In genomic region chr2:94178321-94179029, GRCm38 (mm10) we compare ENCODE assay signal across 8 mouse cellular contexts. TPM values are rescaled to one million over a fixed set of nuclear protein-coding genes. Genes with fewer than 3 reads are reported as not detected.
DNase-seq lines count a peak whose midpoint lies in the region; ATAC-seq and TF ChIP-seq lines count a peak whose summit lies in the region.

No protein-coding gene starts in this region.

- in situ Hi-C loops in CH12.LX (cut with MboI; ENCODE audit: low pct_ligation_motif_present, low pct_unique_long_range_greater_than_20kb, low sequenced_read_pairs) = no loop called here

- peak; percentile 98 for ATAC-seq in forebrain, embryonic 12.5 days (ENCODE audit: low FRiP score)
- peak; percentile 92 for ATAC-seq in liver, postnatal 0 days
- ATAC-seq in neural tube, embryonic 14.5 days (ENCODE audit: low read depth) = peak; percentile 99

- 1% methylated on average over 22 of the region's 22 CpGs for WGBS in forebrain, embryonic 12.5 days
- WGBS in large intestine, adult 2 months = under 1% methylated on average over 22 of the region's 22 CpGs
- under 1% methylated on average over 22 of the region's 22 CpGs for WGBS in liver, postnatal 0 days (ENCODE audit: insufficient replicate concordance)
- 1% methylated on average over 22 of the region's 22 CpGs for WGBS in neural tube, embryonic 14.5 days

- no peaks in the 10 kb centered on the region for H3K9me3 ChIP-seq in CH12.LX (replicated peaks; ENCODE audit: low read length)
- H3K9me3 ChIP-seq in forebrain, embryonic 12.5 days = no peaks in the 10 kb centered on the region
- no peaks in the 10 kb centered on the region for H3K9me3 ChIP-seq in liver, postnatal 0 days (ENCODE audit: low read length)
- H3K9me3 ChIP-seq in neural tube, embryonic 14.5 days (ENCODE audit: control insufficient read depth, low read length) = no peaks in the 10 kb centered on the region

- intact Hi-C loops in heart, postnatal 10 days (cut with DNase I) = loop anchor here (2.0 to 5.0 kb wide), 2 partner anchors 22 to 64 kb away; partner anchors contain the start of gene Hsd17b12

- H3K27ac ChIP-seq in CH12.LX (ENCODE audit: insufficient read depth, low read depth) = no peak overlapping the region
- 0 out of 2 replicates have a peak overlapping the region, but pooled peaks have one; percentile 36 for H3K27ac ChIP-seq in forebrain, embryonic 12.5 days
- peak overlapping the region; percentile 98 for H3K27ac ChIP-seq in liver, postnatal 0 days (ENCODE audit: low read depth)
- H3K27ac ChIP-seq in neural tube, embryonic 14.5 days (ENCODE audit: low read depth, low read length) = no peak overlapping the region

- H3K4me2 ChIP-seq in CH12.LX (ENCODE audit: insufficient read depth, low read depth, poor library complexity, severe bottlenecking) = peak overlapping the region; percentile 93
- peak overlapping the region; percentile 89 for H3K4me2 ChIP-seq in forebrain, embryonic 12.5 days
- H3K4me2 ChIP-seq in liver, postnatal 0 days (ENCODE audit: low read depth, low read length) = peak overlapping the region; percentile 81
- peak overlapping the region; percentile 97 for H3K4me2 ChIP-seq in neural tube, embryonic 14.5 days (ENCODE audit: low read depth, low read length)

- peak overlapping the region; percentile 96 to 99 (median 97) for H3K4me3 ChIP-seq in CH12.LX (replicated peaks in 1 of 3; ENCODE audit: low read depth in 2 of 3, low read length in 2 of 3, poor library complexity in 1 of 3)
- peak overlapping the region; percentile 92 for H3K4me3 ChIP-seq in forebrain, embryonic 12.5 days (replicated peaks)
- peak overlapping the region; percentile 78 for H3K4me3 ChIP-seq in liver, postnatal 0 days (ENCODE audit: low read depth, low read length)
- H3K4me3 ChIP-seq in neural tube, embryonic 14.5 days (ENCODE audit: low read depth, low read length) = peak overlapping the region; percentile 72

- DNase-seq in CH12.LX (ENCODE audit: extremely low read depth) = peak; percentile 80
- peak; percentile 82 for DNase-seq in c-Kit-positive CD71-positive TER-119-negative erythroid progenitor cells, embryonic 14.5 days (ENCODE audit: low read depth)
- DNase-seq in heart, postnatal 10 days = peak; percentile 92 to 95
- DNase-seq in large intestine, adult 2 months (ENCODE audit: low read depth, low spot score) = peak; percentile 63
- peak; percentile 88 for DNase-seq in liver, postnatal 0 days
- DNase-seq in testis, postnatal 10 days (ENCODE audit: low spot score) = peak; percentile 88

- peaks cover 0 to 10% of the 10 kb centered on the region in 2 experiments; a peak in 2 of 4 replicates for H3K4me1 ChIP-seq in CH12.LX (ENCODE audit: control insufficient read depth in 1 of 2, insufficient read depth in 2 of 2)
- peaks cover 15% of the 10 kb centered on the region for H3K4me1 ChIP-seq in forebrain, embryonic 12.5 days
- peaks cover 9% of the 10 kb centered on the region; the same call in 1 of the 2 replicates for H3K4me1 ChIP-seq in liver, postnatal 0 days (ENCODE audit: insufficient read depth)
- H3K4me1 ChIP-seq in neural tube, embryonic 14.5 days (ENCODE audit: control insufficient read depth, insufficient read depth, low read length) = peaks cover 8% of the 10 kb centered on the region

- TF ChIP-seq CTCF in CH12.LX (conservative IDR thresholded peaks at IDR 0.05 in 1 of 2, IDR thresholded peaks at IDR 0.05 in 1 of 2; ENCODE audit: low read depth in 2 of 2, low read length in 2 of 2) = no peak
- no peak for TF ChIP-seq CTCF in liver, postnatal 0 days (IDR thresholded peaks at IDR 0.05; ENCODE audit: low read depth)

- TF ChIP-seq POLR2A in CH12.LX (IDR thresholded peaks at IDR 0.05; ENCODE audit: low read depth, low read length) = peak; percentile 74

- dilution Hi-C loops in CH12.LX (cut with MboI; ENCODE audit: extremely low pct_ligation_motif_present, extremely low pct_unique_long_range_greater_than_20kb, low sequenced_read_pairs) = no loop called here

- peaks cover 14% of the 10 kb centered on the region for H3K27me3 ChIP-seq in CH12.LX (replicated peaks)
- no peaks in the 10 kb centered on the region for H3K27me3 ChIP-seq in forebrain, embryonic 12.5 days
- no peaks in the 10 kb centered on the region; the same call in 1 of the 2 replicates for H3K27me3 ChIP-seq in liver, postnatal 0 days (ENCODE audit: insufficient read depth, low read length)
- H3K27me3 ChIP-seq in neural tube, embryonic 14.5 days (ENCODE audit: control insufficient read depth, insufficient read depth, low read length) = no peaks in the 10 kb centered on the region

- no peaks in the 10 kb centered on the region for H3K79me2 ChIP-seq in CH12.LX (replicated peaks; ENCODE audit: control insufficient read depth, extremely low read depth, insufficient read depth, poor library complexity, severe bottlenecking)

- no peak for TF ChIP-seq EP300 in CH12.LX (IDR thresholded peaks at IDR 0.05; ENCODE audit: low read length)
- no peak for TF ChIP-seq EP300 in liver, postnatal 0 days (IDR thresholded peaks at IDR 0.05; ENCODE audit: low read depth)

- H3K9ac ChIP-seq in CH12.LX (ENCODE audit: insufficient read depth, low read depth) = peak overlapping the region; percentile 88
- H3K9ac ChIP-seq in forebrain, embryonic 12.5 days = peak overlapping the region; percentile 91
- H3K9ac ChIP-seq in liver, postnatal 0 days (replicated peaks) = peak overlapping the region; percentile 84
- peak overlapping the region; percentile 78 for H3K9ac ChIP-seq in neural tube, embryonic 14.5 days (replicated peaks; ENCODE audit: low read depth, low read length)

- no peaks in the 10 kb centered on the region for H3K36me3 ChIP-seq in CH12.LX (replicated peaks in 1 of 2; ENCODE audit: control insufficient read depth in 1 of 2, insufficient read depth in 1 of 2, low read length in 1 of 2)
- H3K36me3 ChIP-seq in forebrain, embryonic 12.5 days (replicated peaks) = no peaks in the 10 kb centered on the region
- no peaks in the 10 kb centered on the region for H3K36me3 ChIP-seq in liver, postnatal 0 days (replicated peaks; ENCODE audit: insufficient read depth, low read length)
- H3K36me3 ChIP-seq in neural tube, embryonic 14.5 days (ENCODE audit: control insufficient read depth, insufficient read depth, low read length) = no peaks in the 10 kb centered on the region

- no peak for TF ChIP-seq RAD21 in CH12.LX (IDR thresholded peaks at IDR 0.05; ENCODE audit: low read depth, low read length)

TF ChIP-seq in CH12.LX, 34 proteins besides CTCF, POLR2A, EP300 and RAD21:
- TF ChIP-seq MYC (IDR thresholded peaks at IDR 0.05; ENCODE audit: low read depth, low read length) (no peak), UBTF (IDR thresholded peaks at IDR 0.05; ENCODE audit: low read depth, low read length) (no peak), ZMIZ1 (IDR thresholded peaks at IDR 0.05; ENCODE audit: low read depth, low read length) (0 out of 2 replicates have a peak, but pooled peaks have one; percentile 29), NELFE (IDR thresholded peaks at IDR 0.05; ENCODE audit: low read depth, low read length) (peak; percentile 68; the same call in 1 of the 2 replicates), POLR2AphosphoS2 (IDR thresholded peaks at IDR 0.05; ENCODE audit: low read depth, low read length) (no peak), E2F4 (IDR thresholded peaks at IDR 0.05; ENCODE audit: insufficient replicate concordance, low read depth, low read length) (0 out of 2 replicates have a peak, but pooled peaks have one; percentile 40), SIN3A (IDR thresholded peaks at IDR 0.05; ENCODE audit: low read length) (peak; percentile 97), ZNF384 (IDR thresholded peaks at IDR 0.05; ENCODE audit: low read depth, low read length) (peak; percentile 89), TBP (conservative IDR thresholded peaks at IDR 0.05; ENCODE audit: low read depth, low read length) (peak; percentile 89), HCFC1 (IDR thresholded peaks at IDR 0.05; ENCODE audit: low read depth, low read length) (peak; percentile 100), KAT2A (IDR thresholded peaks at IDR 0.05; ENCODE audit: insufficient replicate concordance, low read length) (peak; percentile 97), NRF1 (IDR thresholded peaks at IDR 0.05; ENCODE audit: low read depth, low read length) (peak; percentile 57), TCF12 (IDR thresholded peaks at IDR 0.05; ENCODE audit: low read depth, low read length) (peak; percentile 85), GABPA (IDR thresholded peaks at IDR 0.05; ENCODE audit: insufficient replicate concordance, low read depth, low read length) (peak; percentile 64; the same call in 1 of the 2 replicates), ELF1 (IDR thresholded peaks at IDR 0.05; ENCODE audit: low read depth, low read length) (peak; percentile 53; the same call in 1 of the 2 replicates), MAFK (IDR thresholded peaks at IDR 0.05; ENCODE audit: insufficient replicate concordance, low read length) (no peak)

RNA-seq across cellular contexts. Expression of gene Hsd17b12, which starts 20.7 kb away (rescaled TPM):
- total RNA-seq in CH12.LX (2012; rRNA removed) (70.7 and 81.1 TPM in 2 replicates), CH12.LX (2014; rRNA removed) (117 and 124 TPM in 2 replicates)
- polyA plus RNA-seq in CH12.LX (2012; ENCODE audit: insufficient read length, low read depth) = 110 and 114 TPM in 2 replicates
- polyA plus RNA-seq in forebrain, embryonic 12.5 days (2016; fragmentation: Nextera tagmentation; extraction: Ambion mirVana) = 113 and 114 TPM in 2 replicates
- 10 to 100 TPM; 28.8 to 34.8 TPM for total RNA-seq in heart, postnatal 10 days (2021)
- 39.0 and 43.9 TPM in 2 replicates for polyA plus RNA-seq in large intestine, adult 2 months (2012; rRNA removed)
- 61.8 and 70.1 TPM in 2 replicates for polyA plus RNA-seq in liver, postnatal 0 days (2015; fragmentation: Nextera tagmentation; extraction: Ambion mirVana)
- polyA plus RNA-seq in neural tube, embryonic 14.5 days (2014; fragmentation: Nextera tagmentation; extraction: Ambion mirVana) = 135 and 138 TPM in 2 replicates

Comparison
In these comparisons a context has a peak if more than half of its experiments do, and no peak if none do; other contexts are left out.
1. H3K27ac ChIP-seq: peak in forebrain, embryonic 12.5 days (single experiment) and liver, postnatal 0 days (single experiment); none in CH12.LX (single experiment) and neural tube, embryonic 14.5 days (single experiment).
2. Peak in every context shown above with its lines, with median percentiles within 50 percentile points of each other: DNase-seq, H3K4me2 ChIP-seq, H3K4me3 ChIP-seq, H3K9ac ChIP-seq and ATAC-seq.